Mouse (Mus musculus): ENCODE measurements at regions not wholly inside any gene's neighbourhood (a gene's known extent, or its start where the extent isn't known, plus 50 kb on each side); places are given as distances from the start of the nearest gene placed in this dataset.

- Histone ChIP-seq H3K36me3 (ENCODE audit: control insufficient read depth, insufficient read depth, low read length) (no peaks in the 10 kb centered on the region), H3K27ac (ENCODE audit: insufficient read depth, low read length) (no peak overlapping the region), H3K4me3 (ENCODE audit: extremely low read depth, insufficient read depth, insufficient read length) (no peak overlapping the region), H3K27me3 (ENCODE audit: control insufficient read depth, insufficient read depth, low read length) (no peaks in the 10 kb centered on the region), H3K4me1 (ENCODE audit: control insufficient read depth, insufficient read depth, insufficient read length) (no peaks in the 10 kb centered on the region)
- TF ChIP-seq POLR2A (IDR thresholded peaks at IDR 0.05; ENCODE audit: low read depth, low read length) (no peak), CTCF (IDR thresholded peaks at IDR 0.05; ENCODE audit: extremely low read depth, insufficient read depth, insufficient read length, insufficient replicate concordance) (no peak)
- WGBS: 83% methylated on average over 11 of the region's 11 CpGs
- no peak for DNase-seq (ENCODE audit: low read depth in 1 of 2, low spot score in 2 of 2)
These were observed 227.3 kb downstream of the Cdca7 start for GRCm38 (mm10) chr2:72703238-72703637.

- whole genome bisulfite sequencing: 92% methylated on average over 13 of the region's 13 CpGs
- no peak overlapping the region for H3K27ac ChIP-seq (ENCODE audit: insufficient read depth, low read length)
- TF ChIP-seq POLR2A (IDR thresholded peaks at IDR 0.05; ENCODE audit: low read depth, low read length) (no peak), CTCF (IDR thresholded peaks at IDR 0.05; ENCODE audit: extremely low read depth, insufficient read depth, insufficient read length, insufficient replicate concordance) (no peak)
- no peak for DNase-seq (ENCODE audit: low read depth in 1 of 2, low spot score in 2 of 2)
- H3K4me1 ChIP-seq (ENCODE audit: control insufficient read depth, insufficient read depth, insufficient read length): no peaks in the 10 kb centered on the region
- no peak overlapping the region for H3K4me3 ChIP-seq (ENCODE audit: extremely low read depth, insufficient read depth, insufficient read length)
- H3K36me3 ChIP-seq (ENCODE audit: control insufficient read depth, insufficient read depth, low read length): no peaks in the 10 kb centered on the region
- no peaks in the 10 kb centered on the region for H3K27me3 ChIP-seq (ENCODE audit: control insufficient read depth, insufficient read depth, low read length)
These were observed 232.0 kb downstream of the Cdca7 start for GRCm38 (mm10) chr2:72707676-72708659.

GRCm38 (mm10) chr2:72716931-72717330, 241.0 kb downstream of the Cdca7 start:
- WGBS: 86% methylated on average over 4 of the region's 4 CpGs
- TF ChIP-seq POLR2A (IDR thresholded peaks at IDR 0.05; ENCODE audit: low read depth, low read length): no peak
- no peak for TF ChIP-seq CTCF (IDR thresholded peaks at IDR 0.05; ENCODE audit: extremely low read depth, insufficient read depth, insufficient read length, insufficient replicate concordance)
- H3K36me3 ChIP-seq (ENCODE audit: control insufficient read depth, insufficient read depth, low read length): no peaks in the 10 kb centered on the region
- no peaks in the 10 kb centered on the region for H3K4me1 ChIP-seq (ENCODE audit: control insufficient read depth, insufficient read depth, insufficient read length)
- no peak for DNase-seq (ENCODE audit: low read depth in 1 of 2, low spot score in 2 of 2)
- no peak overlapping the region for H3K27ac ChIP-seq (ENCODE audit: insufficient read depth, low read length)
- H3K4me3 ChIP-seq (ENCODE audit: extremely low read depth, insufficient read depth, insufficient read length): no peak overlapping the region
- H3K27me3 ChIP-seq (ENCODE audit: control insufficient read depth, insufficient read depth, low read length): no peaks in the 10 kb centered on the region

- H3K36me3 ChIP-seq (ENCODE audit: control insufficient read depth, insufficient read depth, low read length): no peaks in the 10 kb centered on the region
- no peak overlapping the region for H3K27ac ChIP-seq (ENCODE audit: insufficient read depth, low read length)
- peak in 1 of 2 experiments; percentile 4 for DNase-seq (ENCODE audit: low read depth in 1 of 2, low spot score in 2 of 2)
- TF ChIP-seq CTCF (IDR thresholded peaks at IDR 0.05; ENCODE audit: extremely low read depth, insufficient read depth, insufficient read length, insufficient replicate concordance): peak; percentile 26; the same call in 1 of the 2 replicates
- TF ChIP-seq POLR2A (IDR thresholded peaks at IDR 0.05; ENCODE audit: low read depth, low read length): no peak
- WGBS: 39% methylated on average over 3 of the region's 3 CpGs
- no peak overlapping the region for H3K4me3 ChIP-seq (ENCODE audit: extremely low read depth, insufficient read depth, insufficient read length)
- no peaks in the 10 kb centered on the region for H3K4me1 ChIP-seq (ENCODE audit: control insufficient read depth, insufficient read depth, insufficient read length)
- H3K27me3 ChIP-seq (ENCODE audit: control insufficient read depth, insufficient read depth, low read length): no peaks in the 10 kb centered on the region
These were observed 251.5 kb downstream of the Sp3 start for GRCm38 (mm10) chr2:72728699-72729098.

- Histone ChIP-seq H3K4me3 (ENCODE audit: extremely low read depth, insufficient read depth, insufficient read length) (no peak overlapping the region), H3K27me3 (ENCODE audit: control insufficient read depth, insufficient read depth, low read length) (no peaks in the 10 kb centered on the region), H3K27ac (ENCODE audit: insufficient read depth, low read length) (no peak overlapping the region), H3K4me1 (ENCODE audit: control insufficient read depth, insufficient read depth, insufficient read length) (no peaks in the 10 kb centered on the region), H3K36me3 (ENCODE audit: control insufficient read depth, insufficient read depth, low read length) (no peaks in the 10 kb centered on the region)
- TF ChIP-seq POLR2A (IDR thresholded peaks at IDR 0.05; ENCODE audit: low read depth, low read length): no peak
- no peak for TF ChIP-seq CTCF (IDR thresholded peaks at IDR 0.05; ENCODE audit: extremely low read depth, insufficient read depth, insufficient read length, insufficient replicate concordance)
- WGBS: 75% methylated on average over 3 of the region's 3 CpGs
- DNase-seq (ENCODE audit: low read depth in 1 of 2, low spot score in 2 of 2): no peak
These were observed 246.9 kb downstream of the Sp3 start for GRCm38 (mm10) chr2:72733371-72733770.

GRCm38 (mm10) chr2:72735035-72735434, 245.2 kb downstream of the Sp3 start:
- DNase-seq (ENCODE audit: low read depth in 1 of 2, low spot score in 2 of 2): no peak
- no peak overlapping the region for H3K4me3 ChIP-seq (ENCODE audit: extremely low read depth, insufficient read depth, insufficient read length)
- H3K27me3 ChIP-seq (ENCODE audit: control insufficient read depth, insufficient read depth, low read length): no peaks in the 10 kb centered on the region
- no peaks in the 10 kb centered on the region for H3K36me3 ChIP-seq (ENCODE audit: control insufficient read depth, insufficient read depth, low read length)
- TF ChIP-seq POLR2A (IDR thresholded peaks at IDR 0.05; ENCODE audit: low read depth, low read length) (no peak), CTCF (IDR thresholded peaks at IDR 0.05; ENCODE audit: extremely low read depth, insufficient read depth, insufficient read length, insufficient replicate concordance) (no peak)
- WGBS: 92% methylated on average over 9 of the region's 9 CpGs
- no peaks in the 10 kb centered on the region for H3K4me1 ChIP-seq (ENCODE audit: control insufficient read depth, insufficient read depth, insufficient read length)
- no peak overlapping the region for H3K27ac ChIP-seq (ENCODE audit: insufficient read depth, low read length)

GRCm38 (mm10) chr2:72736685-72737084, 243.6 kb downstream of the Sp3 start:
- no peak for TF ChIP-seq POLR2A (IDR thresholded peaks at IDR 0.05; ENCODE audit: low read depth, low read length)
- TF ChIP-seq CTCF (IDR thresholded peaks at IDR 0.05; ENCODE audit: extremely low read depth, insufficient read depth, insufficient read length, insufficient replicate concordance): no peak

More at GRCm38 (mm10) chr2:72736685-72737084, 243.6 kb downstream of the Sp3 start:
- Histone ChIP-seq H3K27ac (ENCODE audit: insufficient read depth, low read length) (no peak overlapping the region), H3K27me3 (ENCODE audit: control insufficient read depth, insufficient read depth, low read length) (no peaks in the 10 kb centered on the region), H3K4me3 (ENCODE audit: extremely low read depth, insufficient read depth, insufficient read length) (no peak overlapping the region), H3K36me3 (ENCODE audit: control insufficient read depth, insufficient read depth, low read length) (no peaks in the 10 kb centered on the region), H3K4me1 (ENCODE audit: control insufficient read depth, insufficient read depth, insufficient read length) (no peaks in the 10 kb centered on the region)
- WGBS: 95% methylated on average over 3 of the region's 3 CpGs
- no peak for DNase-seq (ENCODE audit: low read depth in 1 of 2, low spot score in 2 of 2)
